Mouse (Mus musculus) heart, embryonic 14.5 days (tissue): ENCODE measurements around the gene Spsb3. TPM values are rescaled to one million over a fixed set of nuclear protein-coding genes. Genes with fewer than 3 reads are reported as not detected.

Experiments
- ATAC-seq: fragments of 200-750 bp; cut with Nextera tagmentation; 2 replicates; pipeline ENCODE4 v1.8.0; 2017; ENCODE audit warnings: low read depth, moderate TSS enrichment; ENCODE audit not compliant: insufficient number of reproducible peaks, insufficient read depth, low FRiP score
- H3K27ac ChIP-seq, 2 experiments: fragments of 200-500 bp in 1 of 2; fragments of 300-500 bp in 1 of 2; sonication (generic) in 1 of 2; replicated peaks in 1 of 2; 2 replicates each; pipeline ENCODE4 v1.5.1; 2012 to 2014; ENCODE audit warnings: low read depth in 2 of 2, low read length in 2 of 2, control low read depth in 1 of 2, mild to moderate bottlenecking in 1 of 2, mixed read lengths in 1 of 2; ENCODE audit not compliant: control insufficient read depth in 1 of 2, insufficient read depth in 1 of 2
- H3K27me3 ChIP-seq: fragments of 300-500 bp; sonication (generic); 2 replicates; pipeline ENCODE4 v1.6.1; 2014; ENCODE audit warnings: mild to moderate bottlenecking, low read length, control low read depth; ENCODE audit not compliant: control insufficient read depth, insufficient read depth
- H3K36me3 ChIP-seq: fragments of 300-500 bp; sonication (generic); 2 replicates; pipeline ENCODE4 v1.6.1; 2014; ENCODE audit warnings: mild to moderate bottlenecking, control low read depth, low read length, mixed read lengths; ENCODE audit not compliant: control insufficient read depth, insufficient read depth
- H3K4me1 ChIP-seq, 2 experiments: fragments of 200-500 bp in 1 of 2; fragments of 300-500 bp in 1 of 2; sonication (generic) in 1 of 2; 2 replicates each; pipeline ENCODE4 v1.6.1; 2012 to 2014; ENCODE audit warnings: low read length in 2 of 2, control low read depth in 1 of 2, mixed read lengths in 1 of 2; ENCODE audit not compliant: control insufficient read depth in 2 of 2, insufficient read depth in 2 of 2
- H3K4me2 ChIP-seq: fragments of 300-500 bp; sonication (generic); 2 replicates; pipeline ENCODE4 v1.6.1; 2014; ENCODE audit warnings: mild to moderate bottlenecking, low read length
- H3K4me3 ChIP-seq, 2 experiments: fragments of 200-500 bp in 1 of 2; fragments of 300-500 bp in 1 of 2; sonication (generic) in 1 of 2; 2 replicates each; pipeline ENCODE4 v1.5.1; 2012 to 2014; ENCODE audit warnings: low read length in 2 of 2, mild to moderate bottlenecking in 2 of 2, control low read depth in 1 of 2, low read depth in 1 of 2, moderate library complexity in 1 of 2; ENCODE audit not compliant: control insufficient read depth in 1 of 2, insufficient read depth in 1 of 2
- H3K9ac ChIP-seq: fragments of 300-500 bp; sonication (generic); 2 replicates; pipeline ENCODE4 v1.6.1; 2014; ENCODE audit warnings: mild to moderate bottlenecking, low read length
- H3K9me3 ChIP-seq: fragments of 300-500 bp; sonication (generic); 2 replicates; pipeline ENCODE4 v1.6.1; 2016; ENCODE audit warnings: low read length, control low read depth; ENCODE audit not compliant: control insufficient read depth
- WGBS: fragments of 180-500 bp; shearing (Covaris S2); extraction: QIAGEN DNeasy Blood & Tissue Kit; methylation state at CpG from one replicate; pipeline ENCODE4 v1.1.7; 2014; 5-methylcytosine and 5-hydroxymethylcytosine counted together
- polyA plus RNA-seq: library from polyadenylated mRNA; unstranded; fragments of >200 nt; fragmentation: Nextera tagmentation; extraction: Ambion mirVana; gene quantifications from 2 replicates; pipeline ENCODE4 v1.2.1, GENCODE M21; 2014

Spsb3 gene
- polyA plus RNA-seq, 1 experiment from 2014 or later, result 28.2 TPM

DNA sequence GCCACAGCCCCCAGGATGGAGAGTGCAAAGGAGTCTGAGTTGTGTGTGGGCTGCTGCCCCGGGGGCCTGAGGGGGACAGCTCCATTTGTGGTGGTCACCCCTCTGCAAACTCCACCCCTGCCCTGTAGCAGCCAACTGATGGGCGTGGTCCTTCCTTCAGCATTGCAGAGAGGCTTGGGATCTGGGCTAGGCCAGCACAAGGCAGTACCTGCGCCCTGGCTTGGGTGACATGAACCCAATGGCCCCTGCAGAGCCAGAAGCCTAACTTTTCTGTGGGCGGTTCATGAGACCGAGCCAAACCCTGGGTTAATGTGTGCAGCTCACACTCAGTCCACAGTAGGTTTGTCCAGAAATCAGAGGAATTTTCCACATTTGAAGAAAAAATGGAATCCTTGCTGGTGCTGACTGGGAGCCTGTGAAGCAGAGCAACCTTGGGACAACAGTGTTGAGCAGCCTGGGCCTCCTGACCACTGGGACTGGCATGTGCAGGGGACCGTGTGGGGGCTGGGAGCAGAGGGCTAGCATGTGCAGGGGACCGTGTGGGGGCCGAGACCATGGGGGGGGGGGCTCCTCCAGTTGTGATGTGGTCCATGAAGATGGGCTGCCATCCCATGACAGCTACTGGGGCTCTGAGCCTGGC lies 28.5 kb upstream of the Spsb3 start:
- ATAC-seq, result no peak
- peaks cover 64% of the 10 kb centered on the region for H3K36me3 ChIP-seq
- WGBS, result 82% methylated on average over 8 of the region's 8 CpGs

DNA sequence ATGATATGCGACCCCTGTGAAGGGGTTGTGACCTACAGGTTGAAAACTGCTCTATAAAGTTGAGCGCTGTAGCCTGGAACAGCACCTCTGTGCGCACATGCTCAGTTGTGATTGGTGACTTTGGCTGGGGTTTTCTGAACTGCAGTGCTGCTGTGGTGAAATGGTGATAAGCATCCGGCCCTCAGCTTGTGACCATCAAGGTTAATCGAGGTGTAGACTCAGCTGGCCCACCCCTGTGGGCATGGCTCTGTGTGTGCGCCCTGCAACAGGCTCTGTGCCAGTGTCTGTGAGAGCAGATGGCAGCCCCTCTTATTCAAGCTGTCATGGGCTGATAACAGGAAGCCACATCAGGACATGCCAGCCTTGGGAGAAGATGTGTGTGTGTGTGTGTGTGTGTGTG lies 27.5 kb upstream of the Spsb3 start:
- H3K4me1 ChIP-seq, result no peaks in the 10 kb centered on the region
- no peak overlapping the region for H3K9ac ChIP-seq
- H3K9me3 ChIP-seq, result no peaks in the 10 kb centered on the region
- no peak for ATAC-seq
- no peak overlapping the region for H3K4me2 ChIP-seq
- H3K4me3 ChIP-seq, result no peak overlapping the region
- no peak overlapping the region for H3K27ac ChIP-seq
- WGBS, result 82% methylated on average over 6 of the region's 6 CpGs
- no peaks in the 10 kb centered on the region for H3K27me3 ChIP-seq
- H3K36me3 ChIP-seq, result peaks cover 62% of the 10 kb centered on the region

More for the DNA sequence above, 28.5 kb upstream of the Spsb3 start:
- H3K27ac ChIP-seq, result no peak overlapping the region
- H3K27me3 ChIP-seq, result no peaks in the 10 kb centered on the region
- H3K4me3 ChIP-seq, result no peak overlapping the region
- H3K4me1 ChIP-seq, result no peaks in the 10 kb centered on the region
- no peak overlapping the region for H3K4me2 ChIP-seq
- no peak overlapping the region for H3K9ac ChIP-seq
- no peaks in the 10 kb centered on the region for H3K9me3 ChIP-seq

- Histone ChIP-seq H3K4me1 (no peaks in the 10 kb centered on the region), H3K36me3 (peaks cover 60% of the 10 kb centered on the region), H3K4me2 (no peak overlapping the region), H3K9me3 (no peaks in the 10 kb centered on the region), H3K27ac (no peak overlapping the region), H3K4me3 (no peak overlapping the region), H3K27me3 (no peaks in the 10 kb centered on the region), H3K9ac (no peak overlapping the region)
- no peak for ATAC-seq
- 87% methylated on average over 8 of the region's 8 CpGs for WGBS
These were observed 26.4 kb upstream of the Spsb3 start for GRCm38 (mm10) chr17:24860076-24860475.

DNA sequence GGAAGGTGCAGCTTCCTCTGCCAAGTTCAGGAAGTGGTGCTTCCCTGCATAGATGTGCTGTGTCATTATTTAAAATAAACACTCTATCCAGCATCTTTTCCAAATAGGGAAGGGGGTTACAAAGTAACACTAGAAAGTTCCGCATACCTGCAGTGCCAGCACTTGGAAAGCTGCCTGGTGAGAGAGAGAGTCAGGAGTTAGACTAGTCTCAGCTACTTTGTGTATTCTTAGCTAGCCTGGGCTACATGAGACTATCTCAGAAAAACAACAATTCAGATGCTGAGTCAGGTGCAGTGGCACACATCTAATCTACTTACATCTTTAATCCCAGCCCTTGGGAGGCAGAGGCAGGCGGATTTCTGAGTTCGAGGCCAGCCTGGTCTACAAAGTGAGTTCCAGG lies 24.7 kb upstream of the Spsb3 start:
- H3K27me3 ChIP-seq, result no peaks in the 10 kb centered on the region
- WGBS, result 89% methylated on average over 3 of the region's 3 CpGs
- H3K4me2 ChIP-seq, result no peak overlapping the region
- no peak overlapping the region for H3K27ac ChIP-seq
- ATAC-seq, result no peak
- H3K36me3 ChIP-seq, result peaks cover 54% of the 10 kb centered on the region
- H3K4me3 ChIP-seq, result no peak overlapping the region
- no peaks in the 10 kb centered on the region for H3K9me3 ChIP-seq
- H3K9ac ChIP-seq, result no peak overlapping the region
- H3K4me1 ChIP-seq, result no peaks in the 10 kb centered on the region

DNA sequence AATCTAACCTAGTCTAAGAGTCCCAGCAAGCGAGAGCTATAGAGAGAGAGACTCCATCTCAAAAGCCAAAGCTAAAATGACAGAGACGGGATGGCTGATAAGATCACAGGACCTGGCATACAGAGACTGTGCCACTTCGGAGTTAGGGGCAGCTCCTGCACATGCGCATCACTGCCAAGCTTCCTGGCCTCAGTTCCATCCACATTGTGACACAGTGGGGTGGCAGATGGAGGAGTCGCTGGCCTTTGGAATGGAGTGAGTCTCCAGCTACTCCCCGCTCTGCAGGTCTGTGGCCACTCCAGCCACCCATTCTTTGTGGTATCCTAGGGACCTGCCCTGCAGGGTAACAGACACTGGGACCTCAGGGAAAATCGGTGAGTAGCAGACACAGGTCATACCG lies 20.7 kb upstream of the Spsb3 start, which contains the start of gene Igfals:
Igfals (plus strand) TSS at position 222 of the 400 bp plus-strand sequence.
- no peak within 1 kb of the TSS for H3K27ac ChIP-seq
- H3K27me3 ChIP-seq, result no peaks in the 10 kb centered on the region
- no peak within 1 kb of the TSS for H3K4me3 ChIP-seq
- no peak for ATAC-seq
- no peak within 1 kb of the TSS for H3K9ac ChIP-seq
- H3K9me3 ChIP-seq, result no peaks in the 10 kb centered on the region
- H3K36me3 ChIP-seq, result peaks cover 40% of the 10 kb centered on the region
- 86% methylated on average over 8 of the region's 8 CpGs for WGBS
- H3K4me1 ChIP-seq, result no peaks in the 10 kb centered on the region
- H3K4me2 ChIP-seq, result no peak within 1 kb of the TSS

DNA sequence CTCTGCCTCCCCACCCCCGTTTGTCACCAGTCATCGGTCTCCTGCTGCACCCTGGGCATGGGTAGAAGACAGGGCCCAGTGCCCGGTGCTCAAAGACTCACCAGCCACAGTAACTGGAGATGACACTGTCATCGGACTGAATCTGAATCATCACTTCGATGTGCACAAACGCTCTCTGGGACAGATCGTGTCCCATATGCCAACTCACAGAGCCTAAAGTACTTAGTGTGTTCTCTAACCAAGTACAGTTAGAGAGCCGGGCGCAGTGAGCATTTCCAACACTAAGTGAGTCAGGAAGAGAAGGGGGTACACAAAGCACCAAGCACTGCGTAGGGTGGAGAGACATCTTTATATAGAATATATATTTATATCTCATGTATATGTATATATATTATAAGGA lies 18.5 kb upstream of the Spsb3 start:
- ATAC-seq, result no peak
- 88% methylated on average over 10 of the region's 10 CpGs for WGBS

DNA sequence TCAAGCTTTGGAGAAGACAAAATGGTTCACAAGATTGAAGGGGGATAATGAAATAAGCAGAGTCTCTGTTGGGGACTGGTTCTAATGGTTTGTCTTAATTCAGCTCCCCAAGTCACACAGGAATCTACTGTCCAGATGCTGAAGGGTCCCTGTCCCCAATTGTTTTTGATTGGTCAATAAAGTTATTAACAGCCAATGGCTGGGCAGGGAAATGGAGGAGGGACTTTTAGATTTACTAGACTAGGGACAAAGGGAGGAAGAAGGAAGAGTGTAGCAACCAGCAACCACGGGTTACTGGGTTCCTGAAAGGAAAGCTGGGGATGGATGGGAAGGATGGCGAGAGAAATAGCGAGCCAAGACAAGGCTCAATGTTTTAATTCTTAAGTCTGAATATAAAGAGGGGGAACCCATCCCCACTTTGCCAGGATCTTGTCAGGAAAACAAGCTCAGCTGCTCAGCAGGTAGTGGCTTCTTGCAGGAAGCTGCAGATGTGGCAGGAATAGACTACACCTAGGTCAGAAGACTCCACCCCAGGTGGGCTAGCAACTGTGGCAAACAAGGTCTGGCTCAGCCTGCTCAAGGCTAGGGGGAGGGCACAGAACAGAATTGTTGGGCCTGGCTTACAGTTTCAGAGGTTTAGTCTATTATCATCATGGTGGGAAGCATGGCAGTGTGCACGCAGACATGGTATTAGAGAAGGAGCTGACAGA lies 12.6 kb upstream of the Spsb3 start:
- WGBS, result 37% methylated on average over 4 of the region's 4 CpGs
- no peaks in the 10 kb centered on the region for H3K27me3 ChIP-seq
- H3K36me3 ChIP-seq, result no peaks in the 10 kb centered on the region
- no peaks in the 10 kb centered on the region for H3K9me3 ChIP-seq
- H3K4me3 ChIP-seq, result no peak overlapping the region
- ATAC-seq, result no peak
- no peak overlapping the region for H3K4me2 ChIP-seq
- H3K4me1 ChIP-seq, result no peaks in the 10 kb centered on the region
- no peak overlapping the region for H3K27ac ChIP-seq
- no peak overlapping the region for H3K9ac ChIP-seq

More for the DNA sequence above, 18.5 kb upstream of the Spsb3 start:
- Histone ChIP-seq H3K9ac (no peak overlapping the region), H3K27ac (no peak overlapping the region), H3K4me3 (no peak overlapping the region), H3K36me3 (peaks cover 20% of the 10 kb centered on the region), H3K27me3 (no peaks in the 10 kb centered on the region), H3K4me1 (no peaks in the 10 kb centered on the region), H3K4me2 (no peak overlapping the region), H3K9me3 (no peaks in the 10 kb centered on the region)

DNA sequence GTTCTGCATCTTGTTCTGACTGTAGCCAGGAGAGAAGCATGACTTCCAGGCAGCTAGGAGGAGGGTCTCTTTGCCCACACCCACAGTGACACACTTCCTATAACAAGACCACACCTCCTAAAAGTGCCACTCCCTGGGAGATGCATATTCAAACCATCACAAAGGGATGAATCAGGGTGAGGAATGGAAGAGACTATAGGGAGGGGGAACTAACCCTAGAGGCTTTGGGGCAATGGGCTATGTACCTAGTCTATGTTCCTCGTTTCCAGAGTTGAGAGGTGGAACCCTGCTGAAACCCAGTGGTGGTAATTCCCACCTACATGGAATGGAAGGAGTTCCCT lies 12.1 kb upstream of the Spsb3 start:
- Histone ChIP-seq H3K36me3 (no peaks in the 10 kb centered on the region), H3K4me1 (no peaks in the 10 kb centered on the region)
- WGBS, result 36% methylated on average over 1 of the region's 1 CpGs

More for the DNA sequence above, 12.1 kb upstream of the Spsb3 start:
- no peaks in the 10 kb centered on the region for H3K27me3 ChIP-seq
- no peaks in the 10 kb centered on the region for H3K9me3 ChIP-seq
- no peak for ATAC-seq
- no peak overlapping the region for H3K27ac ChIP-seq
- H3K9ac ChIP-seq, result no peak overlapping the region
- H3K4me2 ChIP-seq, result no peak overlapping the region
- no peak overlapping the region for H3K4me3 ChIP-seq
